Mouse (Mus musculus): Measurements from ENCODE around the gene Olfr871. TPM values are rescaled to one million over a fixed set of nuclear protein-coding genes. Genes with fewer than 3 reads are reported as not detected.
"Not testable (repeated sequence)": the region's sequence is repeated elsewhere in the genome, so short reads cannot be mapped to it uniquely, and the experiment has no call there.

The Olfr871 gene
- total RNA-seq (2021), result not detected
- long read RNA-seq, result 0 reads

DNA sequence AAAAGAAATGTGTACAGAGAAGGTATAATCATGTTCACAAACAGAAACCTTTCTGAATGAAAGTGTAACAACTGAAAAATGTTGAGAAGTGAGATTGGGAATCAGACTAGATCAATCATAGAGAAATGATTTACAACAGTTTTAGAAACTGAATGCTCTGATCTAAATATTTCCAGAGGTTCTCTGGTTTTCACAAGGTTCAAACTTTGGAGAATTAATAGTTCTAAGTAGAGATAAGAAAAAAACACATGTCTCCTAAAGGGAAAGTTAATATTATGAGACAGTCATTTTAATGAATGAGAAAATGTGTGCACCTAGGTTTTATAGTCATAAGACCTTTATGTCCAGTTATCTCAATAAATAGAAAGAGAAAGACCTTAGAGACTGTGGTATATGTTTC is at the start of gene Olfr871:
Gene Olfr871, plus strand, starts transcription at position 301 of the 400 bp plus-strand sequence.
- no peak for DNase-seq (ENCODE audit: low spot score in 2 of 2)

- no peak for DNase-seq (ENCODE audit: low spot score in 2 of 2)
Observed at GRCm38 (mm10) chr9:20173957-20174356, 38.0 kb upstream of the Olfr871 start, which contains the start of gene Olfr870. Gene Olfr870, minus strand, starts transcription at chr9:20174057.

DNA sequence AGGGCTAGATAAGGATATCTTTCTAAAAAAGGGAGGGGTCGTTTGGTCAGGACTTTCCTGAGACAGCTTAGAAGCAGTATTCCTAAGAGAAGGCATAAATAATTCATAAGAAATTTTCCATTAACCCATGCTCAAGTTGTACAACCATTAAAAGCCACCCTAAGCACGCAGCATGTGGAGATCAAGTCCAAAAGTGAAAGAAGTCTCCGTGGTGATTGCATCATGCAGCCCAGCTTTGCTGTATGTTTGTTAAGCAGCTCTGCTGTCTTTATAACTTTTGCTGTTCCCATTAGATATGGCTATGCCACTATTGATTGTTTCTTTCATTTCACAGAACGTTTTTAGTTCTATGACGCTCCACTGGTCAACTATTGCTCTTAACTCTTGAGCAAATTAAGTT is 32.5 kb upstream of the Olfr871 start:
- no peak for DNase-seq (ENCODE audit: low spot score in 2 of 2)

DNA sequence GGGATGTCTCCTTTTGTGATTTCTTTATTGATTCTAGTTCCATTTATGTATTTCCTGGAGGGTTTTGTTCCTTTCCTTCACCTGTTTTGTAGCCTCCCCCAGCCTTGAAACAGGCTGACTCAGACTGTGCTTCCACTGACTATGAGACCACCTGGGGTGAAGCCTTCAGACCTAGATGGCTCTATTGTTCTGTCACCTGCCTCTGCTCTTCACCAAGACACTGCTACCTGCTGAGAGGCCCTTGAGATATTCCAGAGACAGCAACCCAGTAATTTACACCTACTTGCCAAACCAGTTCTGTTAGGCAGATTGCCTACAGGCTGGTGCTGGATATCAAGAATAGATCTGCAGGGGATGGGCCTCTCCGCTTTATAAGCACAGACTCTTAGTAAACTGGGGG is 9.9 kb upstream of the Olfr871 start:
- DNase-seq (ENCODE audit: low spot score in 2 of 2), result no peak

- DNase-seq (ENCODE audit: low spot score in 2 of 2), result not testable (repeated sequence)
Observed at GRCm38 (mm10) chr9:20203413-20203984, 8.5 kb upstream of the Olfr871 start.

- DNase-seq (ENCODE audit: low spot score in 2 of 2), result no peak
Observed at GRCm38 (mm10) chr9:20210812-20211211, 1.2 kb upstream of the Olfr871 start.

- no peak for DNase-seq (ENCODE audit: low spot score in 2 of 2)
Observed at GRCm38 (mm10) chr9:20211477-20211876, 530 bp upstream of the Olfr871 start.

GRCm38 (mm10) chr9:20236819-20237218 is 24.8 kb downstream of the Olfr871 start, which contains the start of gene Olfr872:
Gene Olfr872, plus strand, starts transcription at chr9:20237119.
- DNase-seq (ENCODE audit: low spot score in 2 of 2), result no peak

GRCm38 (mm10) chr9:20237378-20237777 is 25.4 kb downstream of the Olfr871 start:
- DNase-seq (ENCODE audit: low spot score in 2 of 2), result no peak

Other genes starting within 250 kb of the Olfr871 start
- gene Olfr866, start 184.2 kb upstream of the Olfr871 start, total RNA-seq (2021), result not detected
- gene Olfr867, start 154.6 kb upstream of the Olfr871 start, total RNA-seq (2021), result not detected
- gene Olfr868, start 113.6 kb upstream of the Olfr871 start, total RNA-seq (2021), result not detected
- gene Olfr869, start 83.2 kb upstream of the Olfr871 start, total RNA-seq (2021), result not detected
- not detected for gene Olfr870, start 38.1 kb upstream of the Olfr871 start, total RNA-seq (2021)
- gene Olfr872, start 24.9 kb downstream of the Olfr871 start, total RNA-seq (2021), result not detected
- not detected for gene Olfr39, start 70.1 kb downstream of the Olfr871 start, total RNA-seq (2021)
- gene Olfr873, start 86.3 kb downstream of the Olfr871 start, total RNA-seq (2021), result not detected
- gene Olfr18, start 123.9 kb downstream of the Olfr871 start, total RNA-seq (2021), result not detected
- 1 to 10 TPM; 9.3 to 9.6 TPM for gene Zfp560, start 173.0 kb downstream of the Olfr871 start, total RNA-seq (2021)
- 10 to 100 TPM; 21.2 to 26.0 TPM for gene Zfp26, start 248.0 kb downstream of the Olfr871 start, total RNA-seq (2021)